Mouse (Mus musculus) neural tube, embryonic 15.5 days (tissue): ENCODE measurements at regions not wholly inside any gene's neighbourhood (a gene's known extent, or its start where the extent isn't known, plus 50 kb on each side); places are given as distances from the start of the nearest gene placed in this dataset.
A peak's percentile ranks its signal among the peaks of the same experiment; 100 is the strongest.
"Not testable (repeated sequence)": the region's sequence is repeated elsewhere in the genome, so short reads cannot be mapped to it uniquely, and the experiment has no call there.

Source experiments
- ATAC-seq: fragments of 200-750 bp; cut with Nextera tagmentation; 2 replicates; pipeline ENCODE4 v1.8.0; 2017; ENCODE audit warnings: mild to moderate bottlenecking, moderate TSS enrichment, moderate library complexity; ENCODE audit not compliant: low FRiP score
- H3K27ac ChIP-seq: fragments of 300-500 bp; sonication (generic); replicated peaks from 2 replicates; pipeline ENCODE4 v1.5.1; 2015; ENCODE audit warnings: mild to moderate bottlenecking, inconsistent platforms
- H3K27me3 ChIP-seq: fragments of 300-500 bp; sonication (generic); replicated peaks from 2 replicates; pipeline ENCODE4 v1.6.1; 2015; ENCODE audit warnings: inconsistent platforms
- H3K36me3 ChIP-seq: fragments of 300-500 bp; sonication (generic); 2 replicates; pipeline ENCODE4 v1.6.1; 2015; ENCODE audit warnings: inconsistent platforms
- H3K4me1 ChIP-seq: fragments of 300-500 bp; sonication (generic); 2 replicates; pipeline ENCODE4 v1.6.1; 2015; ENCODE audit warnings: inconsistent platforms
- H3K4me2 ChIP-seq: fragments of 300-500 bp; sonication (generic); 2 replicates; pipeline ENCODE4 v1.6.1; 2015; ENCODE audit warnings: inconsistent platforms, mild to moderate bottlenecking, moderate library complexity
- H3K4me3 ChIP-seq: fragments of 300-500 bp; sonication (generic); replicated peaks from 2 replicates; pipeline ENCODE4 v1.5.1; 2015; ENCODE audit warnings: mild to moderate bottlenecking, inconsistent platforms
- H3K9ac ChIP-seq: fragments of 300-500 bp; sonication (generic); replicated peaks from 2 replicates; pipeline ENCODE4 v1.6.1; 2015; ENCODE audit warnings: mild to moderate bottlenecking, inconsistent platforms
- H3K9me3 ChIP-seq: fragments of 300-500 bp; sonication (generic); replicated peaks from 2 replicates; pipeline ENCODE4 v1.6.1; 2016; ENCODE audit warnings: inconsistent platforms
- WGBS: fragments of 180-500 bp; shearing (Covaris S2); methylation state at CpG from one replicate; pipeline ENCODE4 v1.1.7; 2015; ENCODE audit warnings: mixed read lengths; 5-methylcytosine and 5-hydroxymethylcytosine counted together

DNA sequence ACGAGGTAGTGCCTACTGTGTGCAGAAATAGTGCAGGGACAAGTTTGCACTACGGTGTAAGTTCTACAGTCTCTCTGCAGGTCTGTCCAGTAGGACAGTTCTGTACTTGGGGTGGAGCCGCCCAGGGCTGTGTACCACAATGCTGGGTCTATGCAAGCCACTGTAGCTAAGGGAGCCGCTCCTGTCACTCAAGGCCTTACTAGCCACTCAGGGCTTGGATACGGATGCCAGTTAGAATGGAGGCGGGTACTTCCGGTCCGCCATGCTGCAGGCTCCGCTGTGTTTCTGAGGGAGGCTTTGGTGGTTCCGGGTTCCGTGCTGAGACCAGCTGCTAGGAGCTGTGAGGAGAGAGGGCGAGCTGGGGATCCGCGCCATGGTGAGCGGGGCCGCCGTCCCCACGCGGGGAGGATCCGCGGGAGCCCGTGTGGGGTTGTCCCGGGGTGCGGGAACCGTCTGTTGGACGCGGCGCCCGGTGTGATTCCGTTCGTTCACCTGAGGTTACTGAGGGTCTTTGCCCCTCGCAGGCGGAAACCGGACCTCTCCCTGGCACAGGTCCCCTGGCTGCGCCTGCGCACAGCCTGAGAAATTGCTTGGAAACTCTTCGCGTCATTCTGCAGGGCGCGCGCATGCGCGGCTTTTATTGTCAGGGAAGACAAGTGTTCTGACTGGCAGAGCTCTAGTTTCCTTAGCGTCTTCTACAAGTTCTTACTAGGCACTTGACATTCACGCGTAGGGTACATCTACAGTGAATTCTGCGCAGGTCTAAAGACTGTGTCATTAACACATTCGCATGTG, 51.0 kb upstream of the Zfp873 start:
- Histone ChIP-seq H3K36me3 (peaks cover 17% of the 10 kb centered on the region), H3K4me2 (peak overlapping the region; percentile 52), H3K4me3 (peak overlapping the region; percentile 41), H3K27ac (peak overlapping the region; percentile 65), H3K9ac (peak overlapping the region; percentile 10; the same call in 1 of the 2 replicates)
- 1% methylated on average over 13 of the region's 48 CpGs for WGBS
- ATAC-seq, result peak; percentile 100
- not testable (repeated sequence) for H3K4me1 ChIP-seq, H3K27me3 ChIP-seq, H3K9me3 ChIP-seq
